Mouse (Mus musculus): Measurements from ENCODE around the gene 4930595D18Rik. TPM values are rescaled to one million over a fixed set of nuclear protein-coding genes. Genes with fewer than 3 reads are reported as not detected.

Gene 4930595D18Rik
- polyA plus RNA-seq, 1 experiment from 2014 or later = not detected

DNA sequence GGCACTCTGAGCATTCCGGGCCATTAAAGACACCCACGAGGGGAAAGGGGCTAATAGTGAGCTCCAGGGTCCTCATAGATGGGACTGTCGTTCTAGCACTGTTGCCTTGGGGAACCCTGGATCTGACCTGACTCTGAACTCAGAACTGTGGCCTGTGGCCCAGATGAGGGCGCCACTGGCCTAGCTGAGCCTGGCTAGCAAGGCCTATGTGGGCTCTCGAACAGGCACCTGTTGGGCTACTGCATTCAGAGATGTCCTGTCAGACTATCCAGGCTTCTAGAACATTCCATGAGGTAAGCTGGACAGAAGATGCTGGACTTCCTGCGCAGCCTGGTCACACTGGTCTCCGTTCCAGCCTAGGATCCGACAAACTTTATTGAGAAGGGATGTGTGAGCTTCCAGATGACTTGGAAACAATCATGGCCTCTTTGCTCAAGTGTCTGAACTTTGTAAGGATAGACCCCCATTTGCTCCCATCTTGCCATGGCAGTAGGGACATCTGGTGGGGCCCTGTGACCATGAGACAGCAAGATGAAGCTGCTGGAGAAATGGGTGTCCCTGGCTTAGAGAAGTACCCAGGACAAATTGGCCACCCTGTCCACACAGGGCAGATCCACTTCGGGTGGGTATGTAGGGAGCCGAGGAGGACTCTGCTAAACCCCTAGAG lies 19.0 kb downstream of the 4930595D18Rik start:
- Histone ChIP-seq H3K9me3 (replicated peaks; ENCODE audit: control insufficient read depth, low read length) (no peaks in the 10 kb centered on the region), H3K36me3 (replicated peaks; ENCODE audit: control insufficient read depth, insufficient read depth, low read depth, low read length) (no peaks in the 10 kb centered on the region), H3K27me3 (ENCODE audit: control insufficient read depth, insufficient read depth, low read length) (no peaks in the 10 kb centered on the region), H3K4me2 (ENCODE audit: low read depth, low read length) (no peak overlapping the region), H3K4me3 (ENCODE audit: low read depth, low read length) (no peak overlapping the region; the same call in 1 of the 2 replicates), H3K9ac (replicated peaks; ENCODE audit: low read length) (no peak overlapping the region; the same call in 1 of the 2 replicates), H3K4me1 (ENCODE audit: control insufficient read depth, insufficient read depth, low read length) (no peaks in the 10 kb centered on the region; the same call in none of the 2 replicates), H3K27ac (replicated peaks; ENCODE audit: low read depth, low read length) (peak overlapping the region; percentile 78; the same call in 1 of the 2 replicates)
- 66% methylated on average over 10 of the region's 10 CpGs for WGBS
- peak; percentile 45 for DNase-seq (ENCODE audit: low spot score)
- ATAC-seq (replicated peaks; ENCODE audit: insufficient number of reproducible peaks, low FRiP score, low TSS enrichment, low read depth) = no peak

DNA sequence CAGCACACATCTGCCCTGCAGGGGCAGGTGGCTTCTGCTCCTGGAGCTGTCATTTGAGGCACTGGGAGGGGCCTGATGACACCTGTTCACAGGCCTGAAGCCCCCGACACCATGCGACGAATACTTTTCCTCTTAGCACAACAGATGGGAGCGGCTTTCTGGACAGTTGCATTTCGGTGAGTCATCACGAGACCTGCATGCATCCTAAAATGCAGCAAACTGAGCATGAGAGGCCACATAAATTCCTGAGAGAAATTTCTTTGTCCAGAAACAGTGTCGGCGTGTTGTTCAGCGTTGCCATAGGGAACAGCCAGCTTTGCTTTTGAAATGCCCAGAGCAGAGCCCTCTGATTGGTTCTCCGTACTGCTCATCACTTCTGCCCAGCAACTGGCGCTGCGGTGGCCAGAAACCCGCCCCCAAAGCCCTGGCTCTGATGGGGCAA lies 20.0 kb downstream of the 4930595D18Rik start:
- H3K27me3 ChIP-seq (ENCODE audit: control insufficient read depth, insufficient read depth, low read length) = no peaks in the 10 kb centered on the region
- H3K4me3 ChIP-seq (ENCODE audit: low read depth, low read length) = peak overlapping the region; percentile 26
- H3K4me2 ChIP-seq (ENCODE audit: low read depth, low read length) = peak overlapping the region; percentile 61
- DNase-seq (ENCODE audit: low spot score) (peak; percentile 95), ATAC-seq (replicated peaks; ENCODE audit: insufficient number of reproducible peaks, low FRiP score, low TSS enrichment, low read depth) (peak; percentile 91)
- H3K9me3 ChIP-seq (replicated peaks; ENCODE audit: control insufficient read depth, low read length) = no peaks in the 10 kb centered on the region
- H3K4me1 ChIP-seq (ENCODE audit: control insufficient read depth, insufficient read depth, low read length) = no peaks in the 10 kb centered on the region; the same call in none of the 2 replicates
- no peaks in the 10 kb centered on the region for H3K36me3 ChIP-seq (replicated peaks; ENCODE audit: control insufficient read depth, insufficient read depth, low read depth, low read length)
- H3K9ac ChIP-seq (replicated peaks; ENCODE audit: low read length) = peak overlapping the region; percentile 50
- H3K27ac ChIP-seq (replicated peaks; ENCODE audit: low read depth, low read length) = peak overlapping the region; percentile 62
- 4% methylated on average over 13 of the region's 13 CpGs for WGBS

DNA sequence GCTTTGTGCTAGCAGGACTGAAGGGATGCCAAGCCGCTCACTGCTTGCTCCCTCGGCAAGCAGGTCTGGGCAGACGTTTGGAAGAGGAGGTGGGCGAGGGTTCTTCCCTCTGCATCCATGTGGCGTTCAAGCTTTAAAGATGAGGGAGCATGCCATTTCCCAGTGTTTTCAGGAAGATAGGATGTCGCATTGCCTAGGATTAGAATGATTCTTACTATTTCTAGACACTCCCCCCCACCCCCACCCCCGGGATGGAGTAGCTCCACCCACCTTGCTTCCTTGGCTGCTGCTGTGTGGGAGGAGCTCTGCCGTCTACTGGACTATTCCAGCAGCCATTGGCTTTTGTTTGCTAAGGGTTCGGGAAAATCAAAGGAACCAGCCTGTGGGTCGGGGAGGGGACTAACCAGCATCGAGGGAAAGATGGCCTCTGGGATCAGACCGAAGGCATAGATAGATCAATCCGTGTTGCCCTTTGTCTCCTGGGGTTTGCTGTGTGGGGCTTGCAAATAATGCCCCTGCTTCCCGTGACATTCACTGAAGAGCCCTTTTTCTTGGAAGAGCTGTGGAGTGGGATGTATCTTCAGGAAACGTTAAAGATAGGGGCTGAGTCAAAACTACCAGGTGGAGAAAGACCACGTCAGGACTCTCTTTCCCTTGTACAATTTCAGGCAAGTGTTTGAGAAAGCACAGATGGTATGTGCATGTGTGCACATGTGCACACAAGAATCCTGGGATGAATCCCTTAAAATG lies 21.8 kb downstream of the 4930595D18Rik start:
- H3K27me3 ChIP-seq (ENCODE audit: control insufficient read depth, insufficient read depth, low read length) = no peaks in the 10 kb centered on the region
- 10% methylated on average over 16 of the region's 16 CpGs for WGBS
- H3K9me3 ChIP-seq (replicated peaks; ENCODE audit: control insufficient read depth, low read length) = no peaks in the 10 kb centered on the region
- ATAC-seq (replicated peaks; ENCODE audit: insufficient number of reproducible peaks, low FRiP score, low TSS enrichment, low read depth) (no peak), DNase-seq (ENCODE audit: low spot score) (peak; percentile 76)
- H3K36me3 ChIP-seq (replicated peaks; ENCODE audit: control insufficient read depth, insufficient read depth, low read depth, low read length) = no peaks in the 10 kb centered on the region
- H3K27ac ChIP-seq (replicated peaks; ENCODE audit: low read depth, low read length) = no peak overlapping the region
- H3K4me1 ChIP-seq (ENCODE audit: control insufficient read depth, insufficient read depth, low read length) = no peaks in the 10 kb centered on the region; the same call in none of the 2 replicates
- H3K9ac ChIP-seq (replicated peaks; ENCODE audit: low read length) = peak overlapping the region; percentile 48
- H3K4me2 ChIP-seq (ENCODE audit: low read depth, low read length) = peak overlapping the region; percentile 28; the same call in 1 of the 2 replicates
- H3K4me3 ChIP-seq (ENCODE audit: low read depth, low read length) = no peak overlapping the region

DNA sequence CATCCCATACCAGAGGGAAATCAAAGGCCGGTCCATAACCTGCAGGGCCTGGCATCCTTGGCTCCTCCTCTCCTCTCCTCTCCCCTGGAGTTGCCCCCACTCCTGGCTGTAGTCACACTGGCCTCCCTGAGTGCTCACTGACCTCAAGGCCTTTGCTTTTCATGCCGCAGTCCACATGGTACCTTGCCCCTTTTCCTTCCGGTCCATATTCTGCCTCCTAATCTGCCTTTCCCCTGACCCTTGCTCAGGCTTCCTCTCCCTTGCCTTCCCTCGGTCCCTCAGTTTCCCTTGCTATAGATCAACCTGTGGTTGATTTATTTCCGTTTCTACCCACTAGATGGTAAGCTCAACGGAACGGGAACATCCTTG lies 22.4 kb downstream of the 4930595D18Rik start:
- H3K4me1 ChIP-seq (ENCODE audit: control insufficient read depth, insufficient read depth, low read length) = no peaks in the 10 kb centered on the region; the same call in none of the 2 replicates
- H3K4me2 ChIP-seq (ENCODE audit: low read depth, low read length) = peak overlapping the region; percentile 28; the same call in 1 of the 2 replicates
- H3K9ac ChIP-seq (replicated peaks; ENCODE audit: low read length) = no peak overlapping the region
- no peak overlapping the region for H3K4me3 ChIP-seq (ENCODE audit: low read depth, low read length)
- H3K36me3 ChIP-seq (replicated peaks; ENCODE audit: control insufficient read depth, insufficient read depth, low read depth, low read length) = no peaks in the 10 kb centered on the region
- ATAC-seq (replicated peaks; ENCODE audit: insufficient number of reproducible peaks, low FRiP score, low TSS enrichment, low read depth) (no peak), DNase-seq (ENCODE audit: low spot score) (no peak)
- H3K9me3 ChIP-seq (replicated peaks; ENCODE audit: control insufficient read depth, low read length) = no peaks in the 10 kb centered on the region
- H3K27ac ChIP-seq (replicated peaks; ENCODE audit: low read depth, low read length) = no peak overlapping the region
- H3K27me3 ChIP-seq (ENCODE audit: control insufficient read depth, insufficient read depth, low read length) = no peaks in the 10 kb centered on the region
- WGBS = 40% methylated on average over 7 of the region's 7 CpGs

DNA sequence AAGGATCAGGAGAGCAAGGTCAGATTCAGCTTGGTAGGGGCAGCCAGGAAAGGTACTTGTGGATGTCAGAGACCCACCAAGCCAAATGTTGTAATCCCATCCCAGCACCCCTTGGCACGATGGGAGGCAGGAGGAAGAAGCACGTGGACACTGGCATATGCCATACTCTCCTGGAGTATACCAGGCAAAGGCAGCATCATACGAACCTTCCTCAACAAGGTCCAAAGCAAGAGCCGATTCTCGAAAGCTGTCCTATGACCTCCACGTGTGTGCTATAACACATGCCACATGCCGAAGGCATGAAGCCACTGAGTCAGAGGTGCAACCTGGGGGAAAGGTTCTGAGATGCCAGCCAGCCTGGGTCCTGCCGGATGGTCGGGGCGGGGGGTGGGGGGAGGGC lies 23.4 kb downstream of the 4930595D18Rik start:
- WGBS = 86% methylated on average over 10 of the region's 10 CpGs
- no peak for DNase-seq (ENCODE audit: low spot score)
- no peaks in the 10 kb centered on the region for H3K36me3 ChIP-seq (replicated peaks; ENCODE audit: control insufficient read depth, insufficient read depth, low read depth, low read length)
- no peak overlapping the region for H3K4me2 ChIP-seq (ENCODE audit: low read depth, low read length)
- no peak overlapping the region for H3K27ac ChIP-seq (replicated peaks; ENCODE audit: low read depth, low read length)
- ATAC-seq (replicated peaks; ENCODE audit: insufficient number of reproducible peaks, low FRiP score, low TSS enrichment, low read depth) = no peak
- H3K27me3 ChIP-seq (ENCODE audit: control insufficient read depth, insufficient read depth, low read length) = no peaks in the 10 kb centered on the region
- no peaks in the 10 kb centered on the region; the same call in none of the 2 replicates for H3K4me1 ChIP-seq (ENCODE audit: control insufficient read depth, insufficient read depth, low read length)
- no peaks in the 10 kb centered on the region for H3K9me3 ChIP-seq (replicated peaks; ENCODE audit: control insufficient read depth, low read length)
- H3K9ac ChIP-seq (replicated peaks; ENCODE audit: low read length) = no peak overlapping the region
- no peak overlapping the region for H3K4me3 ChIP-seq (ENCODE audit: low read depth, low read length)

DNA sequence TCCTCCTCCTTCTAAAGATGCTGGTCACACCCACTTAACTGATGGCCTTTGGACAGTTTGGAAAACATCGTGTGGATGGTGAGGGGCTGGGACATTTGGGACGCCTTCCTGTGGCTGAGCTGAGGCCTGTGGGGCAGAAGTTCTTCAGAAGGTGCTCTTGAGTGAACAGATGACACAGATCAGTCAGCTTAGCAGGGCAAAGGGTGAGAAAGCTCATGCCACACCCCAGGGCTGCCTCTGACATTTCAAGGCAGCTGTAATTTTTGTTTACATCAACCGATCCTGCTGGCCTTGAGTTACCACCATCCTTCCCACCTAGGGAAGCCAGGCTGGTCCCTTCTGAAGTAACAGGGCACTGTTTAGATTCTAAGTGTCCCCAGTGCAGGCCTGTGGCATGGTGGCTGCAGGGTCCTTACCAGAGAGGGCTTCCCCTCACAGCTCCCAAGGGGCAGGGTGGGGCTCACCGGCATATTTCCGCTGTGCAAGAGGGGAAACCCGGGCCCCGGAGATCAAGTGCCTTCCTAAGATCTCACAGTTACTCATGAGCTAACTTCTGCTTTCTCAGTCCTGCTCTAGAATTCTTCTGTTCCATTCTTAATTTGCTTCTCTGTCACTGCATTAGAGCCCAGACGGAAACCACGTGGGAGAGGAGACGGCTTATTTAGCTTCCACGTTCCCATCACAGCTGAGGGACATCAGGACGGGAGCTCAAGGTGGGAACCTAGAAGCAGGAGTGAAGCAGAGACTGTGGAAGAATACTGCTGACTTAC lies 24.4 kb downstream of the 4930595D18Rik start:
- no peak overlapping the region for H3K4me2 ChIP-seq (ENCODE audit: low read depth, low read length)
- H3K4me1 ChIP-seq (ENCODE audit: control insufficient read depth, insufficient read depth, low read length) = no peaks in the 10 kb centered on the region; the same call in none of the 2 replicates
- H3K36me3 ChIP-seq (replicated peaks; ENCODE audit: control insufficient read depth, insufficient read depth, low read depth, low read length) = no peaks in the 10 kb centered on the region
- no peak overlapping the region for H3K27ac ChIP-seq (replicated peaks; ENCODE audit: low read depth, low read length)
- H3K4me3 ChIP-seq (ENCODE audit: low read depth, low read length) = no peak overlapping the region
- DNase-seq (ENCODE audit: low spot score) (no peak), ATAC-seq (replicated peaks; ENCODE audit: insufficient number of reproducible peaks, low FRiP score, low TSS enrichment, low read depth) (no peak)
- no peak overlapping the region for H3K9ac ChIP-seq (replicated peaks; ENCODE audit: low read length)
- 67% methylated on average over 12 of the region's 12 CpGs for WGBS
- no peaks in the 10 kb centered on the region for H3K27me3 ChIP-seq (ENCODE audit: control insufficient read depth, insufficient read depth, low read length)
- H3K9me3 ChIP-seq (replicated peaks; ENCODE audit: control insufficient read depth, low read length) = no peaks in the 10 kb centered on the region

DNA sequence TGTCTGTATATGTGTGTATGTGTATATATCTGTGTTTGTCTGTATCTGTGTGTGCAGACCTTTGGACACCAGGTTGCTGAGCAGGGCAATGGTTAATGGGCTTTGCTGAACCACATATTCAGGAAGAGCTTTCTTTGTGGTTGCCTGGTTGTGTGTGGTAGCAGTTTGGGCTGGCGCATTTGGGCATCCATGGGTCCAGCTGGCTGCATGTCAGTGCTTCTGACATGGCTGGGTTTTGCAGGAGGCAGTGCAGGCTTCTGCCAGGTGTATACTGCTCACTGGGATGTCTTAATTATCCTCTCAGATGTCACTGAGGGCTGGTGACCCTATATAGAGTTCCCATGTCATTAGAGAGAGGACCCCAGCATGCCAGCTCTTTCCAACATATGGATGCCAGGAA lies 28.5 kb downstream of the 4930595D18Rik start:
- no peak overlapping the region for H3K4me3 ChIP-seq (ENCODE audit: low read depth, low read length)
- no peak overlapping the region for H3K9ac ChIP-seq (replicated peaks; ENCODE audit: low read length)
- no peaks in the 10 kb centered on the region for H3K36me3 ChIP-seq (replicated peaks; ENCODE audit: control insufficient read depth, insufficient read depth, low read depth, low read length)
- 89% methylated on average over 1 of the region's 1 CpGs for WGBS
- DNase-seq (ENCODE audit: low spot score) (no peak), ATAC-seq (replicated peaks; ENCODE audit: insufficient number of reproducible peaks, low FRiP score, low TSS enrichment, low read depth) (no peak)
- H3K4me1 ChIP-seq (ENCODE audit: control insufficient read depth, insufficient read depth, low read length) = no peaks in the 10 kb centered on the region
- H3K27ac ChIP-seq (replicated peaks; ENCODE audit: low read depth, low read length) = no peak overlapping the region
- H3K4me2 ChIP-seq (ENCODE audit: low read depth, low read length) = no peak overlapping the region
- H3K9me3 ChIP-seq (replicated peaks; ENCODE audit: control insufficient read depth, low read length) = no peaks in the 10 kb centered on the region
- no peaks in the 10 kb centered on the region for H3K27me3 ChIP-seq (ENCODE audit: control insufficient read depth, insufficient read depth, low read length)

Data from embryonic facial prominence, embryonic 11.5 days (tissue).